Mouse (Mus musculus) E14TG2a.4 (cell line): ENCODE data around the gene Gm1043.

Experiments
- CTCF ChIP-seq: conservative IDR thresholded peaks from 2 replicates; pipeline ENCODE4 v1.5.1; 2014; ENCODE audit warnings: low read length
- NANOG ChIP-seq: IDR thresholded peaks from 2 replicates; pipeline ENCODE4 v1.6.1; 2014; ENCODE audit warnings: borderline replicate concordance, low read length, mixed read lengths
- POU5F1 ChIP-seq: IDR thresholded peaks from 2 replicates; pipeline ENCODE4 v1.6.1; 2014; ENCODE audit warnings: low read length, borderline replicate concordance

GRCm38 (mm10) chr5:37247456-37247855 is 162.3 kb downstream of the Gm1043 start:
- TF ChIP-seq CTCF (no peak), NANOG (no peak), POU5F1 (no peak)
